Mouse (Mus musculus): ENCODE results near the gene Fam92b.

The Fam92b gene

DNA sequence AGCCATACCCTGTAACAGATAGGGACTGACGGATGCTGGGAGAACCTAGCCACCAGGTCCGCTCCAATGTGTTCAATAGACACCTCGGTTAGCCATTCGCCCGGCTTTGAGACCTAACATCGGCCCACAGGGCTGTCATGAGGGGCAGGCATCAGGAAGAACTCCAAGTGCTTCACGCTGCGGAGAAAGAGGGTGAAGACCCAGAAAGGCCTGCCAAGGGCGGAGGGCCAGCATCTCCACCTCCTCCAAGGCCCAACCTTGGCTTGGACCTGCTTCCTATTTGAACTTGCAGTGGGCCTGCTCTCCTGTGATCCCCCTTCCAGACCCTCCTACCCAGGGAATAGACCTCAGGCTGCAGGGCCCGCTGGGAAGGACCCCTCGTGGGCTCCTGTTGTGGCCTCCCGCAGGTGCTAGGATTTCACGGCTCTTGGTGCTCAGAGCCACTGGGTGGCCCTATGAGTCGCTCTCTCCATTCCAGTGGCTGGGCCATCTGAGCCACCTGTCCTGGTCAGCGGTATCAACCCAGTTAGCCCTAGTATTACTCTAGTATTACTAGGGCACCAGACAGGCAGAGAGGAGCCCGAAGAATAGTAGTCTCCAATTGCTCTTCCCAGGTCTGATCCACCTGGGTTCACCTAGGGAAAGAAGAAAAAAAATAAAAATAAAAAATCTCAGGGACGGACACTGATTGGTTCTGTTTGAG, 13.0 kb upstream of the Fam92b start:
- no peak for DNase-seq (ENCODE audit: extremely low spot score)

DNA sequence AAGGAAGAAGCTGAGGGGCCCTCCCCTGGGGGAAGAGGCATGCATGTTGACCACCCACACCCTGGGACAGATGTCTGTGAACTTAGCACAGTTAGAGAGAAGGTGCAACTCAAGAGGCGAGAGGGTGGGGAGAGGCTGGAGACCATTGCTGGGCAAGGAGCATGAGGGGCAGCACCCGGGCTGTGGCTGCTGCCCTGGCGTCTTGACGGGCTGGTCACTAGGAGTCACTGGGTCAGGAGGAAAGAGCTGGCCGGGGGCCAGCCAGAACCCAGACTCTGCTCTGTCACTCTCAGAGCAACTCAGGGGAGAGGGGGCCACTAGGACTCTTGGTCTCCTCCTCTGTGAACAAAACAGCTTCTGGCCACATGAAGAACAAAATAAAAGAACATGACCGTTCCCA, 12.2 kb upstream of the Fam92b start:
- DNase-seq (ENCODE audit: extremely low spot score), result no peak

DNA sequence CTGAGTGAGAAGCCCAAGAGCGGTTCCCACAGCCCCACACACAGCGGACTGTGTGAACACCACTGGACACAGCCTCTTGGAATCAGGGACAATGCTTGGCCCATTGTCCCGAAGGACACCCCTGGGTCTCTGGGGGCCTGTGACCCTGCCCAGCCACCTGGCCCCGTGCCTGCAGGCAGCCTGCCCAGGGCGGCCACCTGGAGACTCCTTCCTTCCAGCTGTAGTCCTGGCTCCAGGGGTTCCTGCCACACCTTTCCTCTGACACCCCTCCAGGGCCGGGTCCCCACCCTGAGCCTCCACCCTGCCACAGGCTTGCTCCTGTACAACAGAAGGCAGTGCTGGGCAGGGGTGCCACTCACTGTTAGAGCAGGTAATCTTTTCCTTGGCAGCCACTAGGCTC, 11.2 kb upstream of the Fam92b start:
- no peak for DNase-seq (ENCODE audit: extremely low spot score)

DNA sequence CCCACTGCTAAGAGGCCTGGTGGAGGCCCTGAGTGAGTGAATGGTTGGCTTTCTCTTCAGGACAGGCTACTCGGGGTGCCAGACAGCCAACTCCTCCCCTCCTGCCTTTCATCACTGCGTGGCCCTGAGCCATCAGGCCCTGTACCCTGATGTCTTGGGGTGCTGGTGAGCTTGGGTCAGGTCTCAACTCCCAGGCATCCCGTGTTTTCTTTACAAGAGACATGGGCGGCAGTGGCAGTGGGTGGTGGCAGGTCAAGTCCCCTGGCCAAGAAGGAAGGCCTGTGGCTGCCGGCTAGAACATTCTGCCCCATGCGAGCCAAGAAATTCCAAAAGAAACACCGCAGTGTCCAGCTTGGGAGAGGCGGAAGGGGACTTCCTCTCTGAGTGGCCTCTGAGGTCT, 9.2 kb upstream of the Fam92b start:
- no peak for DNase-seq (ENCODE audit: extremely low spot score)

DNA sequence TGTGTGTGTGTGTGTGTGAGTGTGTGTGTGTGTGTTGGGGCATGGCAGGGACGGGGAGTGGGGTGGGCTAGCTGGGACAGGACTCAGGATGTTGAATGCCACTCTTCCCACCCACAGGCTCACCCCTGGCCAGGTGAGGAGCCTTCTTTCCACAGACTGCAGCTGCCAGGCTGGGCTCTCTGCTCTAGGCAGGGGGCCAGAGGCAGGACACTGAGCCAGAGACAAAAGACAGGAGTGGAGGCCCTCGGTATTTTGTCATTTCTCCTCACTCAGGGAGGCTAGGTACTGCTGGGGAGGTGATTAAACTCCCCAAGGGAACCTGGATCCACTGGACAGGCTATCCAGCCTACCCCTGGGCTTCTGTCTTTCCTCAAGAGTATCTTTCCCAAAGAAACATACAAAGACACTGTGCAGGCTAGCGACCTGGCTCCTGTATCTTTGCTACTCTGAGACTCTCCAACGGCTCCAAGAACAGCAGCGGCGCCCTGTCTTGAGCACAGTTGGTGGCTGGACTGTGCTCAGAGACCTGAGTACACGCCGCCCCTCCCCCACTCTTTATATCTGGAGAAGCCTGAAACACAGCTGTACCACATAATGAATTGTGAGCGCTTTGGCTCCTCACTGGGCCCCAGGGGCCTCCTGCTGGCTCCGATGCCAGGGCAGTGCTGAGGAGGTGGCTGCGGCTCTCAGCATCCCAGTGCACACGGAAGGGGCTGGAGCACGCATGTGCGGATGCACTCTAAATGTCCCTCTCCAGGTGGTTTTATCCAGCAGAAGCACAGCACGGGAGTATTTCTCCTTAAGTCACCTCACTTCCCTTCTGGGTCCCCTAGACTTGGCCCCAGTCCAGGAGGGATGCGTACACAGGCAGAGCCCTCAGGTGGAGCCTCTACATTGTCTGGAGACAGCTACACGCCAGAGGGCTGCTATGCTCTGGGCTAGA, 7.9 kb upstream of the Fam92b start:
- peak; percentile 45 for DNase-seq (ENCODE audit: extremely low spot score)

DNA sequence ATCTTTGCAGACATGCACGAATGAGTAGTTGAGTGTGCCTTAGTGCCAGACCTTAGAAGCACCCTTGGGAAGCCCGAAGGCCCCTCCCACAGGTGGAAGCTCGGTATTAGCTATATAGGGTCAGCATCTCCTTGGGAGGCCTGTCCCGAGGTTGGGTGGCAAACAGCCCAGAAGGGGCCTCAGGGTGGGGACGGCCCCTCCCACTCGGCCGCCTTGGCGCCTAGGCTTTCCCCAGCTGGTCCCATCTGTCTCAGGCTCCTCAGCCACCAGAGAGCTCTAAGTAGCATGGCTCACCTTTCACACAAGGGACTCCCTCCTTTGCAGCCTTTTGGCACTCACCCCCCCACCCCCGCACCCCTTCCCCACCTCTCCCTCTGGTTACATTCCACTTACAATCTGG, 7.1 kb upstream of the Fam92b start:
- DNase-seq (ENCODE audit: extremely low spot score), result no peak

DNA sequence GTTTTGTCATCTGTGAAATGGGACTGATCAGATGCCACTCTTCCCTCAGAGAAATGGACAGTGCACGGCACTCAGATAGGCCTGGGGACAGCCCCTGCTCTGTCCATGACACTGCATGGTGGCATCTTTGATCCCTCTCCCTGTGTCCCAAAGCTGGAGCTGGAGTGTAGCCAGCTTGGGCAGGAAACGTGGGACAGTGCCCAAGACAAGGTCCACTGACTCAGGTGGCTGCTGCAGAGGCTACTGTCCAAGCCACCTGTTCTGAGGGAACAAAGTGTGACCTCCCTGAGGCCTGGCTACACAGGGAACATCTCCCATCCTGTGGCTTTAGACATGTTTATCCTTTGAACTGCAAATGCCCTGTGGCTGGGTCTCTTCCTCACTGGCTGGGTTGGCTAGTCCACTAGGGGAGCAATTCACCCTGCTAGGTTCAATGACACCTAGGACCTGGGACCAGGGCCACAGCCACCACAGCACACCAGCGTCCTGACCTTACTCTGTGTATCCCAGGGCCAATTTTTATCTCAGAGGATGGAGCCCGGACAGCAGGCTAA, 4.7 kb upstream of the Fam92b start:
- DNase-seq (ENCODE audit: extremely low spot score), result no peak

DNA sequence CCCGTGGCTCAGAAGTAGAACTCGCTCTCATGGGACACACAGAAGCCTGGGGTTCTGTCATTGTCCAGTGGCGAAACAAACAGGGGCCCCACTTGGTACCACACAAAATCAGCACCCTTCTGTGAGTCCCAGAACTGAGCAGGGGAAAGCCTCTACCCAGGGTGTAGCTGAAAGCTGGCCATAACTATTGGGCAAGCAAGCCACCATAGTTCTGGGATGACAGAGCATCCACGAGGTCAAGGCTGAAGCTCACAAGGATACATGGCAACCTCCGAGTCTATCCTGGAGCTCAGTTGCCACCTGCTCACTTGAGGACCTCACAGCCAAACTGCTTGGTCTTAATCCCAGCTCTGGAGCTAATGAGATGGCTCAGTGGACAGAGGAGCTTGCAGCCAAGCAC, 4.0 kb upstream of the Fam92b start:
- DNase-seq (ENCODE audit: extremely low spot score), result no peak

DNA sequence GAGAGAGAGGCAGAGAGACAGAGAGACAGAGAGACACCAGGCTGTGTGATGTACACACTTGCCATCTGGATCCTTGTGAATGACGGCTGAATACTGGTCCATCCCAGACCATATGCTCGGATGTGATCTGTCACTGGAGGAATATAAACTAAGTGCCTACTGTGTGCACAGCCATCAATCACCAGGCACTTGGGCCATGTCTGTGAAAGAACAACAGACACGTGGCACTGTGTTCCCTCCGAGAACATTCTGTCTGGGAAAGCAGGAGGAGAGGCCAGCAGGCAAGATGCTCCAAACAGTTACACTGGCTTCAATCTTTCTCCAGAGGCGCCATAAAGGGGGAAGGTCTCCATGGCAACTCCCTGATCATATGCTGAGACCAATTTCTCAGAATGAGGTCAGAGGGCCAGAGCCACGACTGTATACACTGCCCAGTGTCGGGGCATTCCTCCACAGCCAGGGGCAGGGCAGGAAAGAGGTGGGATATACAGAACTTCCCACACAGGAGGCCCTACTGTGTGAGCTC, 3.2 kb upstream of the Fam92b start:
- DNase-seq (ENCODE audit: extremely low spot score), result no peak

DNA sequence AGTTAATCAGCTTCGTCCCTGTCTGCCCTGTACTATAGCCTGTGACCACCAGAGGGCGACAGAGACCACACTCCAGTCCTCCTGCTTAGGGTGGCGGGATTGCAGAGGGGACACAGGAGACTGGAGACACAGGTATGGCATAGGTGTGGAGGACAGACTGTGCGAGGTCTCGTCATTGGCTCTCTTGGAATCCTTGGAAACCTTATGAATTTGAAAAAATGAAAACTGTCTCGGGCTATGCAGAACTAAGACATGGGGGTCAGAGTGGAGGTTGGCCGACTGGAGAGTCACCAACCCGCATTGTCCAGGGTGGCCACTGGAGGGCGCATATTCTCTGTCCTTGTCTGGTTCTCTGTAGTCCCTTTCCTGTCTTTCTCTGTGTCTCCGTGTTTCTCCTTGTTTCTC, 1.8 kb upstream of the Fam92b start:
- peak; percentile 96 for DNase-seq (ENCODE audit: extremely low spot score)

DNA sequence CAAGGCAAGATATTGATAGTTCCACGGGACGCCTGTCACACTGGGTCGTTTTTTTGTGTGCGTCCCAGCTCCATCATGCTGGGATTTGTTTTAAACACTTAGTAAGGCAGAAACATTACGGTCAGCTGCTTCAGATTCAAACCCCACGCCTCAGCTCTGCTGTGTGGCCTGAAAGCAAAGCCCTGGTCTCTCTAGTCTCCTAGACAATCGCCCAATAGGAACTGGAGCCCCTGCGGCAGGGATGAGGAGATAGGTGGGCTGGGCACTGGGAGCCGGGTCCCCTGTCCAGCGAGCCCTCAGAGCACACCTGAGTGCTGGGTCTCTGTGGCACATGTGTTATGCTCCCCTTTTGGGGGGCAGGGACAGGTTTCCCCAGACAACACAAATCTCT, 853 bp upstream of the Fam92b start:
- DNase-seq (ENCODE audit: extremely low spot score), result no peak

DNA sequence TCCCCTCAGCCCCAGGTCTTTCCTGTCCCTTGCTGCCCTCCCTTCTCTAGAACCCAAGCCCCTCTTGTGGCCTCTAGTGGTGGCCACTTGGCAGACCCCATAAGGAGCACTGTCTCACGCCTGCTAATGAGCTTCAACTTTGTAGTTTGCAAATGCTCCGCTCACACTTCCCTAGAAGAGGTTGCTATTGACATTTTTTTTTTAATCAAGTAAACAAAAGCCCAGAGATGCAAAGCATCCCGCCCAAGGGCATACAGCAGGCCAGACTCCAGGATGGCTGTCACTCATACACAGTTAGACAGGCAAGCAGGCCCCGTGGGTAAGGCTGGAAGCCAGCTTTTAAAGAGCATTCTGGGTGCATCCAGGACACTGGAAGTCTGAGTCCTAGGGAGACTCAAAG, 661 bp downstream of the Fam92b start:
- DNase-seq (ENCODE audit: extremely low spot score), result peak; percentile 19

DNA sequence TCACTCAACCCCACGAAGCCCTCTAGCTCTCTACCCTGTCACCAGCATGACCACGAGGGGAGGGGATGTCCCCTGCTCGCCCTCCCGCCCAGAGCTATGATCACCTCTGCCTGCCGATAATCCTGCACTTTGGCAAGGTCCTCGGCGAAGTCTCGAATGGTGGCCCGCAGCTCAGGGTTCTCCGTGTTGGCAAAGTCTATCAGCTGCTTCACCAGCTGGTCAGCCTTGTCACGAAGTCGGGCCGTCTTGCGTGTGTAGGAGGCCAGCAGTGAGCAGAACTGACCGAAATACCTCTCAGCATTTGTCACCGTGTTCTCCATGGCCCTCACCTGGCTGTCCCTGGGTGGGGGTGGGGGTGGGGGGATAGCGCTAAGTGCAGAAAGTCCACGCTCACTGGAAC, 2.7 kb downstream of the Fam92b start:
- DNase-seq (ENCODE audit: extremely low spot score), result no peak

DNA sequence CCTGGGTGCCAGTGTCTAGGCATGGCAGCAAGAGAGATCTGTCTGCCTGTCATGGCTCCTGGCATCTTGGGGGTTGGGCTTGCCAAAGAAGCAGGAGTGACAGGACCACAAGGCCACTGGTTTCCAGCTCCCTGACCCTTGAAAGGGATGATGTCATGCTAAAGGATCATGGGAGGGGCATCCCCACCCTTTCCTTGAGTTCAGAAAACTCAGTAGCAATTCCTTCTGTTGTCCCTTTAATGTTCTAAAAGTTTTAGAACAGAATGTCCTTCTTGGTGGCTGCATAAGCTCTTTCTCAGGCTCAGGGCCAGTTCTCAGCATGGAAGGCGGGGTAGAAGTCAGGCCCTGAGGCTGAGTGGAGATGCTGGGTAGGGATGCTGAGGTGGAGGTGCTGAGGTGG, 4.1 kb downstream of the Fam92b start:
- no peak for DNase-seq (ENCODE audit: extremely low spot score)

DNA sequence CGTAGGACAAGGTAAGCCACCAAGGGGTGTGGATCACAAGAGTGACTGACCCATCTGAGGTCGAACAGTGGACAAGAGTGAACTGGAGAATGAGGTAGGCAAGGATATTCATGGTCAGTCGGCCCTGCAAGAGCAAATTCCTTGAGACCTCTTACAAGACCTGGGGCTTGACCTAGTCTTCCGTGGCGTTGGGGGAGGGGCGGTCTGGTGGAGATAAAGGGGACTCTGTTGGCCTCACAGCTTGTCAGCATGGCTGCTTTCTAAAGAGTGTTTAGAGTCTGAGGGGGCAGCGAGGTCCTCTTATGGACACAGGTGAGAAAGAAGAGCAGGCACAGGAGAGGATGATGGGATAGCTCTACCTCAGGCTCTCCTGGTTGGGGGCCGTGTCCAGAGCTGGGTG, 8.1 kb downstream of the Fam92b start:
- DNase-seq (ENCODE audit: extremely low spot score), result peak; percentile 31

DNA sequence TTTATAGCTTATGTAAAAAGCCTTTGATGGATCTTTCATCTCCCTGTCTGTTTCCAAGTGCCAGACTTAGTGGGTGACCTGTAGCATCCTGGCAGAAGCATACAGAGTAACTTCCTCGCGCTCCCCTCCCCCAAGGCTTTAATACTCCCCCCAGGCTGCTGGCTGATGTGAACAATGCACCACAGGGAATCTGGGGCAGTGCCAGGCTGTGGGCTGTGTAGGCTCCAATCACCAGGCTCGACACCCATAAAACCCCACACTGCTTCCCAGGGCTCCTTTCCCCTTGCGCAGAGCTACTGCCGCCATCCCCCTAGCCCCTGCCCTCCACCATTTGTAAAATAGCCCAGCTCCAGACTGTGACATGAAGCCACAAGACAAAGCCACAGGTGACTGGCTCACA, 9.4 kb downstream of the Fam92b start:
- DNase-seq (ENCODE audit: extremely low spot score), result no peak

DNA sequence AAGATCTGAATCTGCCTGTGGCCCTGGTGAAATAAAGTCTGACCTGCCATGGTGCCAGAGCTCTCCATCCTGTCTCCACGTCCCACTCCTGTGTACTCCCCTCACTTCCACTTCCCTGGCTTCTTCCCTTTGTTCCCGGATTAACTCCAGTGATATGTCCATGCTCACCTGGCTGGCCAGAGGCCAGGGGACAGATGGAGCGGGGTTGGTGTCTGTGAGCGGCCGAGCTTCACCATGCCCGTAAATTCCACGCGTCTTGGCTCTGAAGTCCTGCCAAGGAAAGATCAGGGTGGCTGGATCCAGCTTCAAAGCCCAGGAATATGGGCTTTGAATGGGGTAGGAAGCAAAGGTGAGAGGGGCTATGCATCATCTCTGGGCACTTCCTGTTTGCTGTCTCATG, 10.1 kb downstream of the Fam92b start:
- DNase-seq (ENCODE audit: extremely low spot score), result no peak

DNA sequence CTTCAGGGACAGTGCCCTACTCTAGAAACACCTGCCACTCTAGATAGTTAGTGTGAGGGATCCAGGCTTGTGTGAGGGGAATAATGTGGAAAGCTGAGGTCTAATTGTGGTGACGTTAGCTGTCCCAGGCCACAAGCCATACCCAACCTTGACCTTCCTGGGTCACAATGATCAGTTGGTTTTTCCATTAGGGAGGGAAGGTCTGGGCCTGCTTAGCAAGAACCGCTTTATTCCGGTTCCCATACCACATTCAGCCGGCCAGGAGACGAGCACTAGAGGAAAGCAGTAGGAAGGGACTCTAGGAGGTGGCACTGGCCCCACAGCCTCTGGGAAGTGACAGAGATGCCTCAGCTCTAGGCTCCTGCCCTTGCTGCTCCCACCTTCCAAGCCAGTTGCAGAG, 13.2 kb downstream of the Fam92b start:
- DNase-seq (ENCODE audit: extremely low spot score), result no peak

DNA sequence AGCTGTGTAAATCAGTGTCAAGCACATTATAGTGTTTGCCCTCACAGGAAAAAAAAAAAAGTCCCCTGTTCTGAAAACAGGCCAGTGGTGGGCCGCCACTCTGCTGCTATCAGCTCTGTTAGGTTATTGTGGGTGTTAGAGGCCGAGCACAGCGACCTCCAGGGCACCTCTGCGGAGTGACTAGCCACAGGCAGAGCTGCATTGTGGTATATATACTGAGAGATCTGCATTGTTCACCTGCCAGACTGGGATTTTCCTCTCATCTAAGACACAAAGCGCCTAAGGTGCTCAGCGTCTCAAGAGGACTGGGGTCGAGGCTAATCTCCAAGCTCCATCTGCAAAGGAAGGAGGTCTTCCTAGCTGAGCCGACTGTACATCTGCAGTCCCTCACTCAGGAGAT, 13.9 kb downstream of the Fam92b start:
- no peak for DNase-seq (ENCODE audit: extremely low spot score)

DNA sequence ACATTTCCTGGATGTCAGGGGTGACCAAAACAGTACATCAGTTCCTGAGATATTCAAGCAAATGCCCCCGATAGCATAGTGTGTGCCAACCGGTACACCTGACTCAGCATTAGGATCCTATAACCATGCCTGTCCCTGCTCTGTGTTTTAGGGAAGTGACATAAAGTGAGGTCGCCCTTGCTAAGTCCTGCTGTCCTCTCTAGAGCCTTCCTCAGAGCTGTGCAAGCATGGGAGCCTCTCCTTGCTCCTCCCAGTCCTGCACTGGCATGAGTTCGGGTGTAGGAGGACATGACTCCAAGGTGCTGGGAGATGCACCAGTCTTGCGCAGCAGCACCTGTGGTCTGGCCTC, 14.9 kb downstream of the Fam92b start:
- no peak for DNase-seq (ENCODE audit: extremely low spot score)

DNA sequence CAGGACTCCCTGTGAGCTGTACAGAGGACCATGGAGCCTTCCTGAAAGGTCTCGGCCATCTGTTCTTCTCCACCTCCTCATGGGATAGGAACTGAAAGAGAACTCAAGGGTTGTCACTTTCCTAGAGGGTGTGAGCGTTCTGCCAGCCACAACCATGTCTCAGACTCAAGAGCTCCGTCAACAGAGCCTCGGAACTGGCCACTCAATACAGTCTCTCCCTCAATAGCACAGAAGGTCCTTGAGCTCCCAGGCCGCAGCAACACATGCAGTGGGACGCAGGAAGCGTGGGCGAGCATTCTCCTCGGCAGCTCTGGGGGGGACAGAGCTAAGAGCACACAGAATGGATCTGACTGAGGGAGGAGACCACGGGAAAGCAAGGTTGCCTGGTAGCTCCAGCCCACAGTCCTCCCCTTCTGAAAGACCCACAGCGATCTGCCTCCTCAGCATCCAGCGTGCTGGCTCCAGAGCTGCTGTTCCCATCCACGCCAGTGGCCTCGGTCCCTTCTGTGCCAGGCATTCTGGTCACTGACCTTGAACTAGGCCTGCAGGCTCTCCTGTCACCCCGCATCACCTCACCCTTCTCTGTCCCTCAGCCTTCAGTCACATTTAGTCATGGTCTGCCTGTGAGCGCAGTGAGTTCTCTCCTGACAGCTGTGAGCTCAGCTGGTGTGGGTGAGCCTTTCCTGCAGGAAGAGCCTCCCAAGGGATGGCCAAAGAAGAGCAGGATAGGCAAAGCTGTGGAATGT, 15.4 kb downstream of the Fam92b start:
- DNase-seq (ENCODE audit: extremely low spot score), result no peak

DNA sequence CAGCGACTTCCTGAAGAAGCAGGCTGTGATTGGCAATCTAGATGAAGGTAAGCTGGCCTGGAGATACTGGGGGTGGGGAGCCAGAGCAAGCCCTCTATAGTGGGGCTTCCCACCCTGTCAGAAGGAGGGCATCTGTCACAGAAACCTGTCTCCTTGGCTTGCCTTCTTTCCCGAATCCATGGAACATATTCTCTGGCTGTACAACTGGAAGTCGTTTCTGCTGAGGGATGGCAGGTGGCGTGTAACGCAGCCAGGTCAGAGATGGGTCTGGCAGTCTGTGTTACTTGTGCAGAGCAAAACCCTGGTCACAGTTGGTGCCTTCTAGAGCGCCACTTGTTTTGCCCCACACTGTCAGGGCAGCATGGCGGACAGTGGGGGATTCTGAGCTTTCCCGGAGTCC, 16.9 kb downstream of the Fam92b start:
- no peak for DNase-seq (ENCODE audit: extremely low spot score)

Data from embryo, embryonic 9.5 days (tissue).